Mouse (Mus musculus) skeletal muscle tissue, adult 2 months (tissue): ENCODE results near the gene Sostdc1.

Experiments used
- DNase-seq: peaks from one replicate; pipeline ENCODE4 v3.0.0-alpha.2; 2012; ENCODE audit warnings: low read depth, low spot score

The Sostdc1 gene

GRCm38 (mm10) chr12:36313916-36314315, at the start of gene Sostdc1:
Gene Sostdc1, plus strand, starts transcription at chr12:36314139.
- DNase-seq, result no peak

DNA sequence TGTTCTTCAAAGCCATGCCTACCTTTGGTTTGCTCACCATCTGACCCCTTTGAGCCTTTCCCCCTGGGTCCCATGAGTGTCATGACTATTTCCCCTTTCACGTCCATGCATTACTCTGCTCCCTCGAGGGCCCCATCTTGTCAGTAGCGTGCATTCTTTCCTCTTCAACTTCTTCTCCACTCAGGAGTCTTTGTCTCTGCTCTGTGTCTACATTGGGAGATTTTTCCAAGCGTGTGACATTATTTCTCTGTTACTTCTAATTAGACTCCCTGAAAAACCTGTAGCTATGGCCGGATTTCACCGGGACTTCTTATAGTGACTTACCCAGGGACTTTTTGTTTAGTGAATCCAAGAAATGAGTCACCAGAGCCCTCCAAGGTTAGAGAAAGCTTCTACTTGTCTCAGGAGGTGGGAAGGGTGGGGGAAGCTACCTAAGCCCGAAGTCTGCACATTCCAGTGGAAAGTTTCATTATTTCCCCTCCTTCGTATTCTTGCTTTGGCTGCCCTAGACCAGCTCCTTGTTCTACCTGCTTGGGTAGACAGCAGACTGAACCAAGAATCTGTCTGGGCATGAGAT, 46.2 kb upstream of the Sostdc1 start:
- no peak for DNase-seq

- DNase-seq, result no peak
Observed at GRCm38 (mm10) chr12:36274823-36275222, 39.1 kb upstream of the Sostdc1 start.

GRCm38 (mm10) chr12:36289634-36290033, 24.3 kb upstream of the Sostdc1 start:
- peak; percentile 16 for DNase-seq

- DNase-seq, result no peak
Observed at GRCm38 (mm10) chr12:36290465-36290864, 23.5 kb upstream of the Sostdc1 start.

DNA sequence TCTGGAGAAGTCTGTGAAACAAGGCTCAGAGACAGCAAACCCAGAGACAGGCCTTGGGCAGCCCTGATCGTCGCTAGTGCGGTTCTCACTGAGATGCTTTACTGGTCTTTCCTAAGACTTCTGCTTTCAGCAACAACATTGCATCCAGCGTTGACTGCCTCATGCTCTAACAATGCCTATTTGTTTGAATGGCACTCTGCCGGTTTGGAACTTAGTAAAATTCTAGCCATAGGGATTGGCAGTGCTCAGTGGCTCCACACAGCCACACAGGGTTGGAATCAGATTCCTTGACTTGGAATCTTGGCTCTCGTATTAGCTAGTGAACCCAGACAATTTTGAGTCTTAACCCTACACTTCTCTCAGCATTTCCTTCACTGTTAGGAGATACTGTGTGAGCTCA, 22.6 kb upstream of the Sostdc1 start:
- DNase-seq, result no peak

GRCm38 (mm10) chr12:36302326-36302725, 11.6 kb upstream of the Sostdc1 start:
- DNase-seq, result no peak

GRCm38 (mm10) chr12:36302905-36303642, 10.9 kb upstream of the Sostdc1 start:
- no peak for DNase-seq

DNA sequence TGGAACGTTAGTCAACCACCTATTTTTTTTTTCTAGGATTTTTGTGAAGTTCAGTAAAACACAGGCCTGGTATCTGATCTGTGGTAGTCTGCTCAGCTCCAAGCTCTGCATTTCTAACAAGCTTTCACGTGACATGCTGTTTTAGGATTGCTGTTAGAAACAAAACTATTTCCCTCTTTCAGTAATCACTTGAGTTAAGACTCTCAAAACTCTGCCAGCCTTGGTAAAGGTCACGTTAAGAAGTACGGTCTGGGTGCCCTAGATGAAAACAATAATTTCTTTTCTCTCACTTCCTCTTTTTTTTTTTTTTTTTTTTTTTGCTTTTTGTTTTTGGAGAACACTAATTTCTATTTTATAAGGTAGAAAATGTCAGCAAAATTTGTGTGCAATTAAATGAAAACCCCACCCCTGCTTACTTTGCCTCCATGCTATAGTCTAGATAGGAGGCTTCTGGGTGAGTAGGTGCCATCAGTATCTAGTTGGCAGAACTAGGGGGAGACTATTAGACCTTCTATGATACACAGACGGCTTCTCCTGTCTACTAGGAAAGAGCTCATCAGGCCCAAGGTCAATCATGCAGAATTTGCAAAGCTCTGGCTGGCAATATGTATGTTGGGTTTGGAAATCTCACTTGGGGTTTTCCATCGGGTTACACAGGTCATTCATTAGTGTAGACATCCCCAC, 5.1 kb upstream of the Sostdc1 start:
- DNase-seq, result no peak

DNA sequence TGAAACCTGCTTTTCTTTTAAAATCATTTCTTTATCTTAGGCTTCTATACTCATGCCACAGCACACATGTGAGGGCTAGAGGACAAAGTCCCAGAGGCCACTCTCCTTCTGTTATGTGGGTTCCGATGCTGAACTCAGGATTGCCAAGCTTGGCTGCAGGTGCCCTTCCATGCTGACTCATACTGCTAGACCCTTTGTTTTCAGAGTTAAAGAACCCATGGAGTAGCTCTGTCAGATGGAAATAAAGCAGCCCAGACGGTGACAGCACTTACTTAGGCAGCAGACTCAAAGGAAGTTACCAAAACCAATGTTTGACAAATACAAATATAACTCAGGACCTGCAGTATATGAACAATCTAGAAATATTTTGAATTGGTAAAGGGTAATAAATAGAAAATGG, 924 bp upstream of the Sostdc1 start:
- no peak for DNase-seq

DNA sequence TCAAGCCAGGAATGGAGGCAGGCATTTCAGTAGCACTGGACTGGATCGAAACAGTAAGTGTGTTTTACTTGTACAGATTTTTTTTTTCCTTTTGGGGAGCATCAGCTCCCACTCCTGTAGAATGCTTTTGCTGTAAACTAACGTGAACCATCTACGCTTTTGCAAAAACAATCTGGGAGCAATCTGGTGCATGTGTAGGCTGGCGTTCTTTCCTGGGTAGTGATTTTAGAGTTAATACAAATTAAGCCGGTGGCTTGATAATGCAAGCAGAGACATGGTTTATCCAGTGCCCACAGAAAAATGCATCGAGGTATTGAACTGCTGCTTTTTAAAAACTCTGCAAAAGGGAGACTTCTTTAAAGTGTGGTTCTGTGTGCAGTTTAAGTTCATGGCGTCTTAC, 507 bp downstream of the Sostdc1 start:
- DNase-seq, result no peak

- no peak for DNase-seq
Observed at GRCm38 (mm10) chr12:36315527-36315926, 1.6 kb downstream of the Sostdc1 start.

GRCm38 (mm10) chr12:36316056-36316455, 2.1 kb downstream of the Sostdc1 start:
- no peak for DNase-seq

- DNase-seq, result no peak
Observed at GRCm38 (mm10) chr12:36317036-36317819, 3.3 kb downstream of the Sostdc1 start.

- no peak for DNase-seq
Observed at GRCm38 (mm10) chr12:36317820-36318135, 3.8 kb downstream of the Sostdc1 start.

- DNase-seq, result no peak
Observed at GRCm38 (mm10) chr12:36326101-36326521, 12.2 kb downstream of the Sostdc1 start.

DNA sequence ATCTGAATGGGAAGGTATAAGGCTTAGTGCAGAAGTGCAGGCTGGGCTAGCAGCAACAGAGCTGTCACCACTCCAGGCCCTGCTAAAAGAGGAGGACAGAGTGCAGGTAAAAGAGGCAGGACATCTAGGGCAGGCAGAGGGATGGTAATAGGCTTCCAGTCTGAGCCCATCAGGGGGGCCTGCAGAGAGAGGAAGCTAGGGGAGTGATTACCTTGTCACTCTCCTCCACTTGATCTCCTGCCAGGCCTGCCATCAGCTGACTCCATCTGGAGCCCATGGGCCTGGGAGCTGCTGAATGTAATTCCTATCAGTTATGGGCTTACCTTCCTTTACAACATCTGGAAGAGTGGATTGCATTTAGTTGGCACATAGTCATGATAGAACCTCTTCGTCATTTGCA, 18.7 kb downstream of the Sostdc1 start:
- no peak for DNase-seq

DNA sequence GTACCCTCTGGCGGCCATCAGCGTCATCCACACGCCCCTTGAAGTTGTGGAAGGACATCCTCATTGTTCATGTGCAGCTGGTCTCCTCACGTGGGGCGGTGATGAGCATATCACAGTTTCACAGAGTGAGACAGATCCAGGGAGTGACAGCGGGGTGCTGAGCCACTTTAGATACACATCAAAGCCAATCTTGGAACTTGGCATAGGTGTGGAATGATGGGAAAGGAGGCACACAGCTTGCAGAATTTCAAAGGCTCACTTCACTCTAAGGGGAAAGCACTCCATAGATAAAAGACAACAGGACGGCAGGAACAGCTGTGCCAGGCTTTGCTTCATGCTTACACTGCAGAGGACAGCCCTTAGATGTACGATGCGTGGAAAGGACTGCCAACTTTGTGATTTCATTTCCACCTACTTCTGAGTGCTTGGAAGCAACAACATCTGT, 19.9 kb downstream of the Sostdc1 start:
- DNase-seq, result no peak

DNA sequence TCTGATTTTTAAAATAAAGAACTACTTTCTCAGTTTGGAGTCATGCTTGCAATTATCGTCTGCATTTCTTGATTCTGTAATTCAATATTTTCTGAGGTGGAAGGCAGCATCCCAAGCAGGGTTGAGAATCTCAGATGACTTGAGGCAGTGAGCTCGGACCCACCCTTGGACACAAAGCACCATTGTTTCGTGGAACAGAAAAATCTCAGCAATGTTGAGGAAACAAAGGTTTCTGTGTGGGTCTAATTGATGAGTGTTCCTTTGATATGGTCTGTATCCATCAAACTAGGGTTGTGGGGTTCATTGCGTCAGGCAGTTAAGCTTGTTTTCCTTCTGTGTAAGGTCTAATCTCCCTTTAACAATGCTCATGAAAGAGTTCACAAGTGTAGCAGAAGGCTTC, 30.2 kb downstream of the Sostdc1 start:
- no peak for DNase-seq

GRCm38 (mm10) chr12:36360064-36360463, 46.1 kb downstream of the Sostdc1 start:
- DNase-seq, result no peak

- no peak for DNase-seq
Observed at GRCm38 (mm10) chr12:36360693-36361092, 46.8 kb downstream of the Sostdc1 start.

GRCm38 (mm10) chr12:36364013-36364412, 50.1 kb downstream of the Sostdc1 start:
- DNase-seq, result no peak
